Mouse (Mus musculus) kidney, adult 2 months (tissue): ENCODE data around the gene Cabp2.

Source experiments
- CTCF ChIP-seq: fragments of 200-500 bp; conservative IDR thresholded peaks from 2 replicates; pipeline ENCODE4 v1.5.1; 2011; ENCODE audit warnings: low read depth, mild to moderate bottlenecking, control low read depth, low read length, moderate library complexity, mixed read lengths; ENCODE audit not compliant: insufficient read depth, insufficient read length
- POLR2A ChIP-seq: fragments of 200-500 bp; IDR thresholded peaks from one replicate; pipeline ENCODE4 v1.6.1; 2011; ENCODE audit warnings: low read depth, low read length, control low read depth

- TF ChIP-seq CTCF: no peak
- no peak for TF ChIP-seq POLR2A
Measured at GRCm38 (mm10) chr19:4117006-4117405, 35.6 kb downstream of the Cabp2 start.
